Mouse (Mus musculus) forebrain, postnatal 0 days (tissue): ENCODE measurements around the gene Tmem252. TPM values are rescaled to one million over a fixed set of nuclear protein-coding genes. Genes with fewer than 3 reads are reported as not detected.

Experiments
- ATAC-seq: fragments of 200-750 bp; cut with Nextera tagmentation; 2 replicates; pipeline ENCODE4 v1.8.0; 2017; ENCODE audit warnings: mild to moderate bottlenecking, moderate library complexity
- DNase-seq: peaks from one replicate; pipeline ENCODE4 v3.0.0-alpha.2; 2015
- H3K27ac ChIP-seq: fragments of 300-500 bp; sonication (generic); 2 replicates; pipeline ENCODE4 v1.5.1; 2014; ENCODE audit warnings: low read depth, mild to moderate bottlenecking, antibody characterized with exemption, low read length, moderate library complexity, mixed read lengths
- H3K27me3 ChIP-seq: fragments of 300-500 bp; sonication (generic); 2 replicates; pipeline ENCODE4 v1.6.1; 2014; ENCODE audit warnings: mild to moderate bottlenecking, low read length, mixed read lengths; ENCODE audit not compliant: insufficient read depth
- H3K36me3 ChIP-seq: fragments of 300-500 bp; sonication (generic); 2 replicates; pipeline ENCODE4 v1.6.1; 2014; ENCODE audit warnings: mild to moderate bottlenecking, moderate library complexity; ENCODE audit not compliant: insufficient read depth
- H3K4me1 ChIP-seq: fragments of 300-500 bp; sonication (generic); 2 replicates; pipeline ENCODE4 v1.6.1; 2014; ENCODE audit warnings: antibody characterized with exemption; ENCODE audit not compliant: insufficient read depth
- H3K4me2 ChIP-seq: fragments of 300-500 bp; sonication (generic); 2 replicates; pipeline ENCODE4 v1.6.1; 2014; ENCODE audit warnings: low read depth, mild to moderate bottlenecking, moderate library complexity
- H3K4me3 ChIP-seq: fragments of 300-500 bp; sonication (generic); 2 replicates; pipeline ENCODE4 v1.5.1; 2014; ENCODE audit warnings: low read depth, low read length, mixed read lengths
- H3K9ac ChIP-seq: fragments of 300-500 bp; sonication (generic); 2 replicates; pipeline ENCODE4 v1.6.1; 2014; ENCODE audit warnings: mild to moderate bottlenecking
- H3K9me3 ChIP-seq: fragments of 300-500 bp; sonication (generic); 2 replicates; pipeline ENCODE4 v1.6.1; 2016; ENCODE audit warnings: low read length
- CTCF ChIP-seq: sonication (generic); IDR thresholded peaks from 2 replicates; pipeline ENCODE4 v1.5.1; 2016; ENCODE audit warnings: antibody characterized with exemption, control low read depth, low read depth
- WGBS: fragments of 180-500 bp; shearing (Covaris S2); extraction: QIAGEN DNeasy Blood & Tissue Kit; methylation state at CpG from one replicate; pipeline ENCODE4 v1.1.7; 2014; 5-methylcytosine and 5-hydroxymethylcytosine counted together
- polyA plus RNA-seq: library from polyadenylated mRNA; unstranded; fragments of >200 nt; fragmentation: Nextera tagmentation; extraction: Ambion mirVana; gene quantifications from 2 replicates; pipeline ENCODE4 v1.2.1, GENCODE M21; 2015
- total RNA-seq: library from RNA; depleted of rRNA; stranded (reverse); fragments of >200 nt; gene quantifications from 2 replicates; pipeline ENCODE4 v1.2.3, GENCODE M21; 2014; rRNA removed

Tmem252 gene
- 0.62 and 1.2 TPM in 2 replicates for total RNA-seq
- polyA plus RNA-seq, result 0.83 and 0.98 TPM in 2 replicates

- H3K9ac ChIP-seq, result no peak within 1 kb of the TSS
- no peaks in the 10 kb centered on the region for H3K4me1 ChIP-seq
- H3K4me2 ChIP-seq, result no peak within 1 kb of the TSS
- no peaks in the 10 kb centered on the region for H3K27me3 ChIP-seq
- WGBS, result 64% methylated on average over 4 of the region's 4 CpGs
- no peak for TF ChIP-seq CTCF
- no peaks in the 10 kb centered on the region for H3K9me3 ChIP-seq
- no peak within 1 kb of the TSS for H3K27ac ChIP-seq
- no peak within 1 kb of the TSS for H3K4me3 ChIP-seq
- DNase-seq (no peak), ATAC-seq (no peak)
- H3K36me3 ChIP-seq, result no peaks in the 10 kb centered on the region
Observed at GRCm38 (mm10) chr19:24673762-24674161, at the start of gene Tmem252. Tmem252 (plus strand) TSS chr19:24674008.

GRCm38 (mm10) chr19:24628049-24628448, 45.8 kb upstream of the Tmem252 start:
- Histone ChIP-seq H3K27me3 (no peaks in the 10 kb centered on the region), H3K36me3 (no peaks in the 10 kb centered on the region), H3K4me2 (no peak overlapping the region), H3K27ac (no peak overlapping the region), H3K4me3 (no peak overlapping the region), H3K9me3 (no peaks in the 10 kb centered on the region), H3K9ac (no peak overlapping the region), H3K4me1 (no peaks in the 10 kb centered on the region)
- no peak for DNase-seq
- ATAC-seq, result no peak
- WGBS, result 85% methylated on average over 4 of the region's 4 CpGs
- no peak; the same call in 1 of the 2 replicates for TF ChIP-seq CTCF

- WGBS, result 87% methylated on average over 3 of the region's 3 CpGs
- H3K4me2 ChIP-seq, result no peak overlapping the region
- DNase-seq, result no peak
- no peak overlapping the region for H3K27ac ChIP-seq
- H3K27me3 ChIP-seq, result no peaks in the 10 kb centered on the region
- no peak overlapping the region for H3K4me3 ChIP-seq
- H3K4me1 ChIP-seq, result no peaks in the 10 kb centered on the region
- no peak overlapping the region for H3K9ac ChIP-seq
- no peaks in the 10 kb centered on the region for H3K9me3 ChIP-seq
- ATAC-seq, result no peak
- TF ChIP-seq CTCF, result no peak
- H3K36me3 ChIP-seq, result no peaks in the 10 kb centered on the region
Observed at GRCm38 (mm10) chr19:24633008-24633407, 40.8 kb upstream of the Tmem252 start.

GRCm38 (mm10) chr19:24634602-24635001, 39.2 kb upstream of the Tmem252 start:
- ATAC-seq (peak; percentile 67), DNase-seq (peak; percentile 77)
- Histone ChIP-seq H3K27ac (no peak overlapping the region), H3K4me3 (no peak overlapping the region), H3K4me1 (no peaks in the 10 kb centered on the region), H3K4me2 (no peak overlapping the region), H3K9ac (no peak overlapping the region), H3K36me3 (no peaks in the 10 kb centered on the region), H3K9me3 (no peaks in the 10 kb centered on the region), H3K27me3 (no peaks in the 10 kb centered on the region)
- WGBS, result 4% methylated on average over 7 of the region's 7 CpGs
- TF ChIP-seq CTCF, result peak; percentile 92

- ATAC-seq, result no peak
- Histone ChIP-seq H3K9ac (no peak overlapping the region), H3K27me3 (no peaks in the 10 kb centered on the region), H3K9me3 (no peaks in the 10 kb centered on the region), H3K4me1 (no peaks in the 10 kb centered on the region), H3K27ac (no peak overlapping the region), H3K4me3 (no peak overlapping the region), H3K36me3 (no peaks in the 10 kb centered on the region), H3K4me2 (no peak overlapping the region)
- 76% methylated on average over 10 of the region's 10 CpGs for WGBS
- no peak for TF ChIP-seq CTCF
- no peak for DNase-seq
Observed at GRCm38 (mm10) chr19:24636616-24637015, 37.2 kb upstream of the Tmem252 start.

GRCm38 (mm10) chr19:24637988-24638387, 35.8 kb upstream of the Tmem252 start:
- H3K9me3 ChIP-seq, result no peaks in the 10 kb centered on the region

GRCm38 (mm10) chr19:24640982-24641381, 32.8 kb upstream of the Tmem252 start:
- Histone ChIP-seq H3K9me3 (no peaks in the 10 kb centered on the region), H3K4me1 (no peaks in the 10 kb centered on the region), H3K36me3 (no peaks in the 10 kb centered on the region), H3K4me3 (no peak overlapping the region), H3K4me2 (no peak overlapping the region), H3K27ac (no peak overlapping the region), H3K27me3 (no peaks in the 10 kb centered on the region), H3K9ac (no peak overlapping the region)
- no peak for ATAC-seq
- 88% methylated on average over 6 of the region's 6 CpGs for WGBS
- DNase-seq, result no peak
- no peak for TF ChIP-seq CTCF

More at GRCm38 (mm10) chr19:24637988-24638387, 35.8 kb upstream of the Tmem252 start:
- no peak overlapping the region for H3K27ac ChIP-seq
- no peak overlapping the region for H3K4me3 ChIP-seq
- ATAC-seq, result no peak
- no peak overlapping the region for H3K9ac ChIP-seq
- no peak for TF ChIP-seq CTCF
- H3K4me2 ChIP-seq, result no peak overlapping the region
- H3K27me3 ChIP-seq, result no peaks in the 10 kb centered on the region
- H3K36me3 ChIP-seq, result no peaks in the 10 kb centered on the region
- H3K4me1 ChIP-seq, result no peaks in the 10 kb centered on the region
- WGBS, result 92% methylated on average over 6 of the region's 6 CpGs
- DNase-seq, result no peak

GRCm38 (mm10) chr19:24644971-24645370, 28.8 kb upstream of the Tmem252 start:
- H3K9me3 ChIP-seq, result no peaks in the 10 kb centered on the region
- H3K27me3 ChIP-seq, result no peaks in the 10 kb centered on the region; the same call in 1 of the 2 replicates
- no peak overlapping the region for H3K9ac ChIP-seq
- H3K36me3 ChIP-seq, result no peaks in the 10 kb centered on the region
- H3K4me1 ChIP-seq, result no peaks in the 10 kb centered on the region
- ATAC-seq (no peak), DNase-seq (no peak)
- 84% methylated on average over 10 of the region's 10 CpGs for WGBS
- H3K4me3 ChIP-seq, result no peak overlapping the region
- no peak overlapping the region for H3K27ac ChIP-seq
- no peak for TF ChIP-seq CTCF
- no peak overlapping the region for H3K4me2 ChIP-seq
